Mouse (Mus musculus): ENCODE measurements around the gene Adcy10. TPM values are rescaled to one million over a fixed set of nuclear protein-coding genes. Genes with fewer than 3 reads are reported as not detected.

Gene Adcy10
- total and polyA plus RNA-seq, 2 experiments from 2014 or later, result 0.10 TPM; not detected in 1

- Histone ChIP-seq H3K4me1 (ENCODE audit: insufficient read depth) (no peaks in the 10 kb centered on the region; the same call in 1 of the 2 replicates), H3K27me3 (ENCODE audit: insufficient read depth, low read length) (no peaks in the 10 kb centered on the region), H3K27ac (ENCODE audit: low read depth, low read length) (peak overlapping the region; percentile 35; the same call in 1 of the 2 replicates), H3K36me3 (ENCODE audit: insufficient read depth) (peaks cover 6% of the 10 kb centered on the region; the same call in 1 of the 2 replicates), H3K9ac (no peak overlapping the region), H3K9me3 (ENCODE audit: low read length) (peaks cover 6% of the 10 kb centered on the region; the same call in 1 of the 2 replicates), H3K4me3 (ENCODE audit: low read depth, low read length) (no peak overlapping the region), H3K4me2 (ENCODE audit: low read depth) (no peak overlapping the region)
- peak; percentile 16 for DNase-seq
- peak; percentile 64 for ATAC-seq
- WGBS, result 9% methylated on average over 9 of the region's 9 CpGs
- no peak for TF ChIP-seq CTCF (IDR thresholded peaks at IDR 0.05; ENCODE audit: low read depth)
These were observed 125.5 kb downstream of the Adcy10 start for GRCm38 (mm10) chr1:165610321-165610999.

DNA sequence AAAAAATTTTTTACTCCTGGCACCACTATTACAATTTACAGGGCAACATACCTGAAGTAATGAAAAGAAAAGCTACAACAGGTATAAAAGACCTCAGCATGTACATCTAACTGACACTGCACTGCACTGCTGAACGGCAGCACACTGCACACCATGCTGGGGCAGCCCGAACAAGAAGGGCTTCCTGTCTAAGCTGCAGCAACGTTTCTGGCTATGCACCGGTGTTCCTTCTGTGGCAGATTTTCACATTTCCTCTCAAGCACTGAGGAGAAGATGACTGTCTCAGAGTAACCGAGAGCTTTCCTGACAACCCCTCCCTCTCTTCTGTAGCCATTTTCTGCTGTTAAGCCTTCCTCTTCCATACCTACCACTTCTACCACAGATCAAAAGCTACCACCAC lies 127.7 kb downstream of the Adcy10 start:
- no peak overlapping the region for H3K4me3 ChIP-seq (ENCODE audit: low read depth, low read length)
- no peaks in the 10 kb centered on the region for H3K27me3 ChIP-seq (ENCODE audit: insufficient read depth, low read length)
- H3K4me1 ChIP-seq (ENCODE audit: insufficient read depth), result no peaks in the 10 kb centered on the region; the same call in 1 of the 2 replicates
- peaks cover 6% of the 10 kb centered on the region; the same call in 1 of the 2 replicates for H3K36me3 ChIP-seq (ENCODE audit: insufficient read depth)
- H3K27ac ChIP-seq (ENCODE audit: low read depth, low read length), result no peak overlapping the region
- WGBS, result 65% methylated on average over 5 of the region's 5 CpGs
- no peak overlapping the region for H3K4me2 ChIP-seq (ENCODE audit: low read depth)
- no peak for ATAC-seq
- TF ChIP-seq CTCF (IDR thresholded peaks at IDR 0.05; ENCODE audit: low read depth), result no peak
- H3K9ac ChIP-seq, result no peak overlapping the region
- DNase-seq, result no peak
- peaks cover 8% of the 10 kb centered on the region; the same call in 1 of the 2 replicates for H3K9me3 ChIP-seq (ENCODE audit: low read length)

- TF ChIP-seq CTCF (IDR thresholded peaks at IDR 0.05; ENCODE audit: low read depth), result no peak
- Histone ChIP-seq H3K4me3 (ENCODE audit: low read depth, low read length) (no peak overlapping the region), H3K9me3 (ENCODE audit: low read length) (peaks cover 8% of the 10 kb centered on the region; the same call in 1 of the 2 replicates), H3K4me1 (ENCODE audit: insufficient read depth) (no peaks in the 10 kb centered on the region; the same call in 1 of the 2 replicates), H3K4me2 (ENCODE audit: low read depth) (no peak overlapping the region), H3K27ac (ENCODE audit: low read depth, low read length) (no peak overlapping the region), H3K27me3 (ENCODE audit: insufficient read depth, low read length) (no peaks in the 10 kb centered on the region), H3K36me3 (ENCODE audit: insufficient read depth) (peaks cover 4% of the 10 kb centered on the region; the same call in 1 of the 2 replicates), H3K9ac (no peak overlapping the region)
- no peak for DNase-seq
- no peak for ATAC-seq
- WGBS, result 75% methylated on average over 4 of the region's 4 CpGs
These were observed 128.9 kb downstream of the Adcy10 start for GRCm38 (mm10) chr1:165613926-165614325.

- ATAC-seq, result no peak
- Histone ChIP-seq H3K4me2 (ENCODE audit: low read depth) (no peak overlapping the region), H3K27ac (ENCODE audit: low read depth, low read length) (no peak overlapping the region), H3K4me1 (ENCODE audit: insufficient read depth) (no peaks in the 10 kb centered on the region; the same call in 1 of the 2 replicates), H3K36me3 (ENCODE audit: insufficient read depth) (peaks cover 4% of the 10 kb centered on the region; the same call in 1 of the 2 replicates), H3K27me3 (ENCODE audit: insufficient read depth, low read length) (no peaks in the 10 kb centered on the region), H3K4me3 (ENCODE audit: low read depth, low read length) (no peak overlapping the region), H3K9ac (no peak overlapping the region), H3K9me3 (ENCODE audit: low read length) (peaks cover 8% of the 10 kb centered on the region; the same call in 1 of the 2 replicates)
- 95% methylated on average over 3 of the region's 3 CpGs for WGBS
- DNase-seq, result no peak
- TF ChIP-seq CTCF (IDR thresholded peaks at IDR 0.05; ENCODE audit: low read depth), result no peak
These were observed 129.8 kb downstream of the Adcy10 start for GRCm38 (mm10) chr1:165614793-165615192.

- Histone ChIP-seq H3K4me2 (ENCODE audit: low read depth) (no peak overlapping the region), H3K36me3 (ENCODE audit: insufficient read depth) (peaks cover 4% of the 10 kb centered on the region; the same call in 1 of the 2 replicates), H3K4me3 (ENCODE audit: low read depth, low read length) (no peak overlapping the region), H3K27me3 (ENCODE audit: insufficient read depth, low read length) (no peaks in the 10 kb centered on the region), H3K9ac (0 out of 2 replicates have a peak overlapping the region, but pooled peaks have one; percentile 6), H3K27ac (ENCODE audit: low read depth, low read length) (peak overlapping the region; percentile 62; the same call in 1 of the 2 replicates), H3K9me3 (ENCODE audit: low read length) (peaks cover 8% of the 10 kb centered on the region; the same call in 1 of the 2 replicates), H3K4me1 (ENCODE audit: insufficient read depth) (no peaks in the 10 kb centered on the region)
- 60% methylated on average over 7 of the region's 7 CpGs for WGBS
- DNase-seq, result no peak
- ATAC-seq, result no peak
- TF ChIP-seq CTCF (IDR thresholded peaks at IDR 0.05; ENCODE audit: low read depth), result no peak
These were observed 131.7 kb downstream of the Adcy10 start for GRCm38 (mm10) chr1:165616652-165617051.

GRCm38 (mm10) chr1:165617166-165617891 lies 132.3 kb downstream of the Adcy10 start:
- Histone ChIP-seq H3K4me3 (ENCODE audit: low read depth, low read length) (no peak overlapping the region), H3K27ac (ENCODE audit: low read depth, low read length) (peak overlapping the region; percentile 62), H3K36me3 (ENCODE audit: insufficient read depth) (peaks cover 4% of the 10 kb centered on the region; the same call in 1 of the 2 replicates), H3K4me1 (ENCODE audit: insufficient read depth) (no peaks in the 10 kb centered on the region), H3K4me2 (ENCODE audit: low read depth) (no peak overlapping the region), H3K9ac (0 out of 2 replicates have a peak overlapping the region, but pooled peaks have one; percentile 6), H3K9me3 (ENCODE audit: low read length) (peaks cover 8% of the 10 kb centered on the region; the same call in 1 of the 2 replicates), H3K27me3 (ENCODE audit: insufficient read depth, low read length) (no peaks in the 10 kb centered on the region)
- ATAC-seq (no peak), DNase-seq (no peak)
- 27% methylated on average over 15 of the region's 15 CpGs for WGBS
- no peak for TF ChIP-seq CTCF (IDR thresholded peaks at IDR 0.05; ENCODE audit: low read depth)
